Mouse (Mus musculus): ENCODE measurements at regions not wholly inside any gene's neighbourhood (a gene's known extent, or its start where the extent isn't known, plus 50 kb on each side); places are given as distances from the start of the nearest gene placed in this dataset.

DNA sequence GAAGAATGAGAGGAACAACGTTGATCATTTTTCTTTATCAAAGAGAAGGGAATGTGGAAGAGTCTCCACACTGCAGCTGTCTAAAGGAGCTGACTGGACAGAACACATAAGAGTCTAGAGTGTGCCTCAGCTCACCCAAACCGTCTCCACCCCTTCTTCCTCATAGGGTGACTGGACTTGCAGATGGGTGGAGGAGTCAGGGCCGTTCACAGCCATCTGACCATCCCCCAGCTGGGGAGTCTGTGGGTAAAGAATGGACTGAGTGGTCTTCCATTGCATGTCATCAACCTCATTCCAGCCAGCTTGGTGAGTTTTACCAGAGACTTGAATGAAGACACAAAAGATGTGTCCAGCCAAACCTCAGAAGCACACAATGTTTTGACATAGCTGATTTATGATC is 156.1 kb upstream of the Syt13 start:
- ATAC-seq (ENCODE audit: low FRiP score, low read depth) (no peak), DNase-seq (ENCODE audit: low spot score) (no peak)
- Histone ChIP-seq H3K27ac (replicated peaks; ENCODE audit: low read depth, low read length) (no peak overlapping the region), H3K9me3 (ENCODE audit: control insufficient read depth, low read length) (no peaks in the 10 kb centered on the region), H3K4me3 (replicated peaks; ENCODE audit: low read length) (no peak overlapping the region), H3K9ac (ENCODE audit: low read depth, low read length, severe bottlenecking) (no peak overlapping the region), H3K36me3 (ENCODE audit: control insufficient read depth, insufficient read depth, low read length) (no peaks in the 10 kb centered on the region), H3K4me2 (replicated peaks; ENCODE audit: low read depth, low read length, severe bottlenecking) (no peak overlapping the region), H3K27me3 (ENCODE audit: control insufficient read depth, insufficient read depth, low read length) (no peaks in the 10 kb centered on the region), H3K4me1 (ENCODE audit: control insufficient read depth, insufficient read depth, low read length) (no peaks in the 10 kb centered on the region)
- no peak for TF ChIP-seq POLR2A (IDR thresholded peaks at IDR 0.05; ENCODE audit: borderline replicate concordance, extremely low read depth, insufficient read depth, insufficient read length)
- WGBS: 59% methylated on average over 3 of the region's 3 CpGs

DNA sequence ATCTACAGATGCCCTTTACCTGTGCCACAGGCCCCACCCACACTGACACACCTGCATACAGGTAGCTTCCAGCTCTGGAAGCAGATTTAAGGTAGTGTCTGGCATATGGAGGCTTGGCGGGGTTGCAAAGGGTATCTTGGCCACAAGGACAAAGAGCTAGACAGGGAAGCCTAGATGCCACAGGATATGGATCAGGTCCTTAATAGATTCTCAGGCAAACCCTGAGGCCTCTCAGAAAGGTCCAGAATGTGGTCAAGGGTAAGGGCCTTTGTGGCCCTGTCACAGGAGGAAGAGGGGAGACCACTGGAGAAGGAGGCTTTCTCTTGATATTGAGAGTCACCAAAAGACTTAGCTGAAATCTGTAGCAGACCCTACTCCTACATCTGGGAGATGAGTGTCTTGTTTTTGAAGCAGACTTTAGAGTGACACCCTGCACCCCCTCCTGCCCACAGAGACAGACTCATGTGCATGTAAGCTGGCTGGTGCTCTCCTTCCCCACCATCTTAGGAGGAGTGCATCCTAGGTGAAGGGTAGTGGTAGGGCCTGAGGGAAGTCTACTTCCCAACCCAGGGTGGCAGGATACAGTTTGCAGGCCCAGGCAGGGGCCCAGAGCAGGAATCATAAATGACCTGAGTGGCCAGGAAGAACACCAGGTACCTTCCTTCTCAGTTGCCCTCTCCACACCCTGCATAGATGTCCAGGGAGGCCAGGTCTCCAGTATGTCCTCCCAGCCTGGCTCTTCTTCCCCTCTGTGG is 150.8 kb upstream of the Syt13 start:
- 87% methylated on average over 1 of the region's 1 CpGs for WGBS
- TF ChIP-seq POLR2A (IDR thresholded peaks at IDR 0.05; ENCODE audit: borderline replicate concordance, extremely low read depth, insufficient read depth, insufficient read length): no peak
- no peak overlapping the region for H3K4me2 ChIP-seq (replicated peaks; ENCODE audit: low read depth, low read length, severe bottlenecking)
- DNase-seq (ENCODE audit: low spot score) (no peak), ATAC-seq (ENCODE audit: low FRiP score, low read depth) (no peak)
- H3K4me1 ChIP-seq (ENCODE audit: control insufficient read depth, insufficient read depth, low read length): no peaks in the 10 kb centered on the region
- no peaks in the 10 kb centered on the region for H3K36me3 ChIP-seq (ENCODE audit: control insufficient read depth, insufficient read depth, low read length)
- no peaks in the 10 kb centered on the region for H3K9me3 ChIP-seq (ENCODE audit: control insufficient read depth, low read length)
- H3K27me3 ChIP-seq (ENCODE audit: control insufficient read depth, insufficient read depth, low read length): no peaks in the 10 kb centered on the region
- H3K9ac ChIP-seq (ENCODE audit: low read depth, low read length, severe bottlenecking): no peak overlapping the region
- H3K4me3 ChIP-seq (replicated peaks; ENCODE audit: low read length): no peak overlapping the region
- no peak overlapping the region for H3K27ac ChIP-seq (replicated peaks; ENCODE audit: low read depth, low read length)

GRCm38 (mm10) chr2:92767476-92768005 is 147.4 kb upstream of the Syt13 start:
- Histone ChIP-seq H3K27ac (replicated peaks; ENCODE audit: low read depth, low read length) (no peak overlapping the region), H3K4me1 (ENCODE audit: control insufficient read depth, insufficient read depth, low read length) (no peaks in the 10 kb centered on the region), H3K4me2 (replicated peaks; ENCODE audit: low read depth, low read length, severe bottlenecking) (no peak overlapping the region), H3K36me3 (ENCODE audit: control insufficient read depth, insufficient read depth, low read length) (no peaks in the 10 kb centered on the region), H3K4me3 (replicated peaks; ENCODE audit: low read length) (no peak overlapping the region), H3K27me3 (ENCODE audit: control insufficient read depth, insufficient read depth, low read length) (no peaks in the 10 kb centered on the region), H3K9me3 (ENCODE audit: control insufficient read depth, low read length) (no peaks in the 10 kb centered on the region), H3K9ac (ENCODE audit: low read depth, low read length, severe bottlenecking) (no peak overlapping the region)
- ATAC-seq (ENCODE audit: low FRiP score, low read depth) (no peak), DNase-seq (ENCODE audit: low spot score) (no peak)
- TF ChIP-seq POLR2A (IDR thresholded peaks at IDR 0.05; ENCODE audit: borderline replicate concordance, extremely low read depth, insufficient read depth, insufficient read length): no peak
- WGBS: 78% methylated on average over 5 of the region's 5 CpGs

- DNase-seq (ENCODE audit: low spot score): no peak
- Histone ChIP-seq H3K9ac (ENCODE audit: low read depth, low read length, severe bottlenecking) (no peak overlapping the region), H3K4me1 (ENCODE audit: control insufficient read depth, insufficient read depth, low read length) (no peaks in the 10 kb centered on the region), H3K9me3 (ENCODE audit: control insufficient read depth, low read length) (no peaks in the 10 kb centered on the region), H3K36me3 (ENCODE audit: control insufficient read depth, insufficient read depth, low read length) (no peaks in the 10 kb centered on the region), H3K4me3 (replicated peaks; ENCODE audit: low read length) (no peak overlapping the region), H3K4me2 (replicated peaks; ENCODE audit: low read depth, low read length, severe bottlenecking) (no peak overlapping the region), H3K27ac (replicated peaks; ENCODE audit: low read depth, low read length) (no peak overlapping the region), H3K27me3 (ENCODE audit: control insufficient read depth, insufficient read depth, low read length) (no peaks in the 10 kb centered on the region)
- no peak for TF ChIP-seq POLR2A (IDR thresholded peaks at IDR 0.05; ENCODE audit: borderline replicate concordance, extremely low read depth, insufficient read depth, insufficient read length)
- no peak for ATAC-seq (ENCODE audit: low FRiP score, low read depth)
- WGBS: 69% methylated on average over 2 of the region's 2 CpGs
These were observed 146.8 kb upstream of the Syt13 start for GRCm38 (mm10) chr2:92768088-92768487.

GRCm38 (mm10) chr2:92769061-92769460 is 145.8 kb upstream of the Syt13 start:
- H3K9me3 ChIP-seq (ENCODE audit: control insufficient read depth, low read length): no peaks in the 10 kb centered on the region
- TF ChIP-seq POLR2A (IDR thresholded peaks at IDR 0.05; ENCODE audit: borderline replicate concordance, extremely low read depth, insufficient read depth, insufficient read length): no peak
- no peaks in the 10 kb centered on the region for H3K4me1 ChIP-seq (ENCODE audit: control insufficient read depth, insufficient read depth, low read length)
- H3K27ac ChIP-seq (replicated peaks; ENCODE audit: low read depth, low read length): no peak overlapping the region
- no peak overlapping the region for H3K9ac ChIP-seq (ENCODE audit: low read depth, low read length, severe bottlenecking)
- no peaks in the 10 kb centered on the region for H3K27me3 ChIP-seq (ENCODE audit: control insufficient read depth, insufficient read depth, low read length)
- H3K4me2 ChIP-seq (replicated peaks; ENCODE audit: low read depth, low read length, severe bottlenecking): no peak overlapping the region
- ATAC-seq (ENCODE audit: low FRiP score, low read depth): no peak
- WGBS: 57% methylated on average over 3 of the region's 3 CpGs
- no peak overlapping the region for H3K4me3 ChIP-seq (replicated peaks; ENCODE audit: low read length)
- no peak for DNase-seq (ENCODE audit: low spot score)
- H3K36me3 ChIP-seq (ENCODE audit: control insufficient read depth, insufficient read depth, low read length): no peaks in the 10 kb centered on the region
